Mouse (Mus musculus) B cell, adult 2 months (primary cell): ENCODE results near the gene Bnipl.
"Not testable (repeated sequence)": the region's sequence is repeated elsewhere in the genome, so short reads cannot be mapped to it uniquely, and the experiment has no call there.

ENCODE experiments used
- DNase-seq, 2 experiments: peaks; one replicate each; pipeline ENCODE4 v3.0.0; 2022

Gene Bnipl

GRCm38 (mm10) chr3:95235386-95236301, 15.3 kb downstream of the Bnipl start:
- no peak for DNase-seq

GRCm38 (mm10) chr3:95233303-95233980, 17.6 kb downstream of the Bnipl start:
- peak in 1 of 2 experiments; percentile 4 for DNase-seq

- no peak for DNase-seq
Measured at GRCm38 (mm10) chr3:95232771-95233170, 18.2 kb downstream of the Bnipl start.

- DNase-seq, result peak; percentile 50 to 54
Measured at GRCm38 (mm10) chr3:95231298-95232221, 19.4 kb downstream of the Bnipl start, which contains the start of gene Mllt11. Gene Mllt11, minus strand, starts transcription at chr3:95232171.

GRCm38 (mm10) chr3:95230495-95231297, 20.3 kb downstream of the Bnipl start:
- peak; percentile 29 to 31 for DNase-seq

- peak; percentile 40 to 43 for DNase-seq
Measured at GRCm38 (mm10) chr3:95229781-95230494, 21.1 kb downstream of the Bnipl start.

GRCm38 (mm10) chr3:95228894-95229780, 21.9 kb downstream of the Bnipl start:
- peak; percentile 36 to 41 for DNase-seq

- peak; percentile 84 to 85 for DNase-seq
Measured at GRCm38 (mm10) chr3:95228148-95228893, 22.7 kb downstream of the Bnipl start, which contains the start of gene Cdc42se1. Gene Cdc42se1, plus strand, starts transcription at chr3:95228732.

- no peak for DNase-seq
Measured at GRCm38 (mm10) chr3:95227214-95227613, 23.8 kb downstream of the Bnipl start.

GRCm38 (mm10) chr3:95224295-95224694, 26.7 kb downstream of the Bnipl start:
- DNase-seq, result no peak

GRCm38 (mm10) chr3:95223041-95223440, 28.0 kb downstream of the Bnipl start:
- DNase-seq, result peak in 1 of 2 experiments; percentile 10

GRCm38 (mm10) chr3:95218466-95219137, 32.4 kb downstream of the Bnipl start:
- DNase-seq, result peak; percentile 50 to 51

- DNase-seq, result peak; percentile 95 to 96
Measured at GRCm38 (mm10) chr3:95217255-95218134, 33.5 kb downstream of the Bnipl start, which contains the start of gene Gabpb2. Gene Gabpb2, minus strand, starts transcription at chr3:95217916.

GRCm38 (mm10) chr3:95216655-95217254, 34.2 kb downstream of the Bnipl start:
- DNase-seq, result no peak

- no peak for DNase-seq
Measured at GRCm38 (mm10) chr3:95213609-95213975, 37.4 kb downstream of the Bnipl start.

- DNase-seq, result not testable (repeated sequence)
Measured at GRCm38 (mm10) chr3:95212889-95213608, 37.9 kb downstream of the Bnipl start.
